Mouse (Mus musculus) testis, adult 2 months (tissue): ENCODE data around the gene Dync1li2.

Experiments
- CTCF ChIP-seq: fragments of 200-500 bp; IDR thresholded peaks from 2 replicates; pipeline ENCODE4 v1.5.1; 2012; ENCODE audit warnings: low read depth, mild to moderate bottlenecking, inconsistent platforms, low read length, moderate library complexity; ENCODE audit not compliant: control insufficient read depth, insufficient read depth, insufficient replicate concordance
- POLR2A ChIP-seq: fragments of 200-500 bp; IDR thresholded peaks from 2 replicates; pipeline ENCODE4 v1.6.1; 2012; ENCODE audit warnings: low read depth, mild to moderate bottlenecking, inconsistent platforms, low read length, moderate library complexity; ENCODE audit not compliant: control insufficient read depth

DNA sequence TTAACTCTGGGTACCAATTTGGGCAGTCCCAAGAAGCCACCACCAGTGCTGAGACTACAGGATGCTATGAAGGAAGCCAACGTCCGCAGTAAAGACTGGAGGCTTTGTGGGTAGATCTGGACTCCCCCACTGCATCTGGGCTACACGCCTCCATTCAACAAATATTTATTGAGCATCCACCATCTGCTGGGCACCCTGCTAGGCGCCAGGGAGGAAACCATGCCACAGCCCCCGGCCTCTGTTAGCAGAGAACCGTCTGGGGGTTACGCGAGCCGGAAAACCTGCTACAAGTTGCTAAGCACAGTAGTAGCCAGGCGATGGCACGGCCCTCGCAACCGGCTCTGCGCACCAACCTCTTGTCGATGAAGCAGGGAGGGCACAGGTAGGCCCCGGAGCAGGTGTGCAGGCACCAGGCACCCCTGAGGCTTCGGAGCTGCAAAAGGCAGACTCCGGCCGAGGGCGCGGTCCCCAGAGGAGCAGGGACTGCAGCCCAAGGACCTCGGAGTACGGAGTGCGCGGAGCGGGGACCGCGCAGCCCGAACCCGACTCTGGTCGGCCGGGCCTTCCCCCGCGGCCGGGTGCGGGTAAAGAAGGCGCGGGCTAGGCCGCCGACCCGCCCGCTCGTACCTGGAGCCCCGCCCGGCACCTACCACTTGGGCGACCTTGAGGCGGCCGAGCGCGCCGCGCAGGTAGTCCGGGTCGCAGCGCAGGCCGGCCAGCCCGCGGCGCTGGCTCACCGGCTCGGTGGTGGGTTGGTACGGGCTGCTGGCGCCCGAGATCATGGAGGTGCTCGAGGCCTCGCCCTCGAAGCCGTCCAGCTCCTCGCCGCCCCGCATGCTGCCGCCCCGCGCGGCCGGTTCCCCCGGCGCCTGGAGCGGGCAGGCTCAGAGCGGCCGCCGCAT is 47.8 kb downstream of the Dync1li2 start:
- TF ChIP-seq CTCF (no peak), POLR2A (no peak)
